Mouse (Mus musculus) monocyte, adult 59 days (primary cell): Measurements from ENCODE around the gene Vmn1r60. TPM values are rescaled to one million over a fixed set of nuclear protein-coding genes. Genes with fewer than 3 reads are reported as not detected.

Experiments used
- total RNA-seq, 2 experiments: library from RNA; stranded (reverse); gene quantifications; one replicate each; pipeline ENCODE4 v1.2.4; 2023

Gene Vmn1r60
- not detected for total RNA-seq

DNA sequence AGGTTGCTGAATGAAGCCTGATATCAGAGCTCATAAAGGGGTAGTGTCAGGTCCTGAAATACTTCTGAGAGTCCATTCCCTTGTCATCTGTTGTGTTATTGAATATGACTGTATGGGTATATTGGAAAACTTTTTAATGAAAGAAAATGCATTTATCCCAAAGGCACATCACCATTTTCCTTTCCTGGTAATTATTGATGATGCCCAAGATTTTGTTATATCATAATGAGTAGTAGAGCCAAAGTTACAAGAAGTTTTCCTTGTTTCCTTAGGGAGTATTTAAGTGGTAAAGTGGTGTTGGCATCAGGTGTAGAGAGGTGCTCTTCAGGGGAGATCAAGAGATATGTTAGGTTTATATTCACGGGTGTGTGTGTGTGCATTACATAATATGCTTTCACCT lies at the start of gene Vmn1r60:
Vmn1r60 (minus strand) TSS at position 101 of the 400 bp plus-strand sequence.

DNA sequence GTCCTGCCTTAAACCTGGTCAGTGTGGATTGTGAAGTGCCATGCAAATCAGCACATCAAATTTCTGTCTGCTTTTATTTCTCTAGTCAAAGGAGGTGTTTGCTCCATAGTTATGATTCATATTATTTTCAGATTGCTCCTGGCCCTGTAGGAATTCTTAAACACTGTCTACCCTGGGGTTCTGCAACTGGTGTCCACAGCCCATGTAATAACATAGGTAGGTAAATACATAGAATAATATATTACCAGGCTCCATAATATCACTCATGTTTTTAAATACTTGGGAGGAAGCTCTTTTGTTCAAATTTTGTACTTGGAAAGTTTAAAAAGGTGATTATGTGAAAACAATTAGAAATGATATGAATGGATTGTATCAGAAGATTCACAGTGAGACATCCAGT lies 53.3 kb downstream of the Vmn1r60 start, which contains the start of gene Vmn2r28:
Vmn2r28 (minus strand) TSS at position 101 of the 400 bp plus-strand sequence.

Other genes starting within 250 kb of the Vmn1r60 start
- not detected for gene Gm5065, start 196.8 kb downstream of the Vmn1r60 start, total RNA-seq
- not detected for gene Nlrp2, start 196.3 kb downstream of the Vmn1r60 start, total RNA-seq
- gene Vmn1r58, start 133.9 kb downstream of the Vmn1r60 start, total RNA-seq, result not detected
- not detected for gene Vmn1r59, start 90.5 kb downstream of the Vmn1r60 start, total RNA-seq
- not detected for gene Vmn2r28, start 53.4 kb downstream of the Vmn1r60 start, total RNA-seq
- not detected for gene Vmn1r61, start 66.0 kb upstream of the Vmn1r60 start, total RNA-seq
- gene Vmn1r62, start 126.3 kb upstream of the Vmn1r60 start, total RNA-seq, result not detected